Mouse (Mus musculus): ENCODE results near the gene Pdf.
A peak's percentile ranks its signal among the peaks of the same experiment; 100 is the strongest.

The Pdf gene

DNA sequence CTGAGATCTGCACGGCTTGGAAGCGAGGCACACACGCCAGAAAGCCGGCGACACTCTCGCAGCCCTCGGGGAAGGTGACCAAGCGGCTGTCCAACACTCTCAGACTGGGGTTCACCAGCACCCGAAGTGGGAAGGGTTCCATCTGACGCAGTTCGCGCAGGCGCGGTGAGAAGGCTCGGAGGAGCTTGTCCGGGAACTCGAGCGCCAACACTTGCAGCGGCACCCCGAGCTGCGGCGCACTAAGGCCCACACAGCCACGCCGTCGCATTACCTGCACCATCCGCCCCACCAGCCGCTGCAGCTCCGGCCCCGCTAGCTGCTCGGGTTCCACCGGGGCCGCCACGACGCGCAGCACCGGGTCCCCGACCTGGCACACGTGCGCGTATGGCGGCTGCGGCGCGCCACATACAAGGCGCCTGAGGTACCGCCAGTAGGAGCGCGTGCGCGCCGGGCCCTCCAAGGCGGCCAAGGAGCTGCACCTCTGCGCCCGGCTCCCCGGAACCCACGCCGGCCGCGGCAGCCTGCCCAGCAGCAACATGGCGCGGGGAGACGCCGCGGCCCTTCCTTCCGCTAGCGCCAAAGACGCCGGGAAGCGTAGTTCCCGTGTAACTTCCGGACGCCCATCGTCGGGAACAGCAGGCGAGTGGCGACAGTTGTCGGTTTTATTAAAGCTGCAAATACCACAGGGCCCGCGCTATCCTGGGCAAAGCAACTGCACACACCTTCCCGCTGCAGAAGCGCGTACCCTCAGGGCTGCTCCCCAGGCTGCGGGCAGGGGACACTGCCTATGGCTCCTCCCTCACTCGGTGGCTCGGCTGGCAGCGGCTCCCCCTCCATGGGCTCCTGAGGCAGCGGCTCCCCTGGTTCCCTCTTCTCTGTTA, at the start of gene Pdf:
TSS of gene Pdf (minus strand) at position 554 of the 881 bp plus-strand sequence.
- DNase-seq (ENCODE audit: low spot score), result peak; percentile 83

DNA sequence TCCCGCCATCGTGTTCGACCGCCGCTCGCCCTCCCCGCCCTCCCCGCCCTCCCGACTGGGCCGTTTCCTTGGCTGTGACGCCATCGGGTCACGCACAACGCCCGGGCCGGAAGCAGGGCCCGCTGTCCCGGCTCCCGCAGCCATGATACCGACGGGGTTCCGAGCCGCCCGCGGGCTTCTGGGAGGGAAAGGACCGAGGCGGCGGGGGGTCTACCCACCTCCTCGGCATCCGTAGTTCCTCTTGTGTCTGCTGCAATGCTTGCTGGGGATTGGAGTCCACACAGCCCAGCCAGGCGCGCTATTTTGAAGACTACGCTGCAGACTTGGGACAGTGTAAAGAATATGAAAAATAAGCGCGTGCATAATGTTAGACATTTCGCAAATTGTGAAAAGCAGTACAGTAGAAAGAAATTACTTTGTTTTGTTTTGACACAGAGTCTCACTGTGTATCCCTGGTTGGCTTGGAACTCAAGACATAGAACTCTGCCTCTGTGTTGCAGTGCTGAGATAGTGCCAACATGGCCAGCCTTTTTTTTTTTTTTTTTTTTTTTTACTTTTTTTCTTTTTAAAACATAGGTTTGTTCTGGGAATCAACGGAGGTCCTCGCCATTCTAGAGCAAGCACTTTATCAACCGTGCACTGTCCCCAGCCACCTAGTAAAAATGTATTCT, 48.1 kb upstream of the Pdf start, which contains the start of gene Terf2:
TSS of gene Terf2 (minus strand) at position 182 of the 671 bp plus-strand sequence.
- DNase-seq (ENCODE audit: low spot score), result peak; percentile 92

DNA sequence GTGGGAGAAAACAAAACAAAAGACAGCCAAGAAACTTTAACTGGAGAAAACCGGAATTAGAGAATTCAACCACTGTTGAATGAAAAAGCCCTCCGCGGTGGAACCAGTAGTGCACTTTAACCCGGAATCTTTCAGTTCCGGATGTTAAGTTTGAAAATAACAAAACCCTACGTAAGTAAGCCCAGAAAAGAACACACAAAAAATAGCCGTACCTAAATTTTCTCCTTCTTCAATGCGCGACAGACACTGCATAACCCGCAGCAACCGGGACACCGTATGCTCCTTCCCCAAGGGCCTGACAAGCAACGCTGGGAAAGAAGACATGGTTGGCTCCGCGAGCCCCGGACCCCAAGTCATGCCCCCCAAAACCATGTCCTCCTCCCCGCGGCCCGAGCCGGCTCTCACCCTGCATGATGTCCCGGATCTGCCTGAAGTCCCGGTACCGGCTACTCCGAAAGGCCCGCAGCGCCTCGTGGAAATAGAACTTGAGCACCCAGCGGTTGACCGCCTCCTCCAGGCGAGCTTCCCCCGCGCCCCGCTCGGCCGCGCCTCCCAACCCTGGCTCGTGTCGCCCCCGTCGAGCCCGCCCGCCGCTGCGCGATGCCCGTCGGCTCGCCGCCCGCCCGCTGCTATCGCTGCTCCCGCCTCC, 47.4 kb upstream of the Pdf start:
- no peak for DNase-seq (ENCODE audit: low spot score)

DNA sequence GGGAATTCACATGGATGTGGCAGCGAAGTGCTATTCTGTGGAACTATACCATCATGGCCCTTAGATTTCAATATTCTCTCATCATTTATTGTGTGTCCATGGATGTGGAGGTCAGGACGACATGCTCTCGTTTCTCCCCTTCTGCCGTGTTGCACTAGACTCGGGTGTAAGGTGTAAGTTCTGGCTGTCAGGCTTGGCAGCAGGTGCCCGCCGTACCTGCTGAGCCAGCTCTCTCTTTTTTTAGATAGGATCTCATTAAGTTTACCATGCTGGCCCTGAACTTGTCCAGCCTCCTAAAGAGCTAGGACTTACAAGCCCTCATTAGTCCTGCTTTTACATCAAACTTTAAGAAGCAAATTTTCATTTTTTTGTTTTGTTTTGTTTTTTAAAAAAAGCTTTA, 42.1 kb upstream of the Pdf start:
- DNase-seq (ENCODE audit: low spot score), result no peak

DNA sequence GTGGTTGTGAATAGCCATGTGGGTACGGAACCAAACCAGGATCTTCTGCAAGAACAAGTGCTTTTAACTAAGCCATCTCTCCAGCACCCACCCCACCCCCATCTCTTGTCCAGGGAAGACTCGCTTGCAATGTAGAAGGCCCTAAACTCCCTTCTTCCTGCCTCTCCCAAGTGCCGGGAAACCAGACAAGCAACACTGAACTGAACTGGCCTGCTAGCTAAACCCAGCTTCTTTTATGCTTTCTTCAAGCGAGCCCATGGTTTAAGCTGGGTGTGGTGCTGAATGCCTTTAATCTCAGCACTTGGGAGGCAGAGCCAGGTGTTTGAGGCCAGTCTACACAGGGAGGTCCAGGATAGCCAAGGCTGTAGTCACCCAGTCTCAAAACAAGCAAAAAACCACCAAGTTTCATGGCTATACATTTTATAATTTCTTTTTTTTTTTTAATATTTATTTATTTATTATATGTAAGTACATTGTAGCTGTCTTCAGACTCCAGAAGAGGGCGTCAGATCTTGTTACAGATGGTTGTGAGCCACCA, 40.2 kb upstream of the Pdf start:
- DNase-seq (ENCODE audit: low spot score), result no peak

DNA sequence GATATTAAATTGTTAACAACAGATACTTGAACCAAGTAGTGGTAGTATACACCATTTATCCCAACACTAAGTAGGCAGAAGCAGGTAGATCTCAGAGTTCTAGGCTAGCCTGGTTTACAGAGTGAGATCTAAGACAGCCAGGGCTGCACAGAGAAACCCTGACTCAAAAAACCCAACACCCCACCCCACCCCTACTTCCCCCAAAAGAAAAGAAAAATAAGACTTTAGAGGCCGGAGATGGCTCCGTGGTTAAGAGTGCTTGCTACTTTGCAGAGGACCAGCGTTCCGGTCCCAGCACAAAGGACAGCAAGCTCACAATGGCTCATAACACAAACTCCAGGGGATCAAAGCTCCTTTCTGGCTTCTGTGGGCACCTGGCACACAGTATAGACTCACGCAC, 37.6 kb upstream of the Pdf start:
- no peak for DNase-seq (ENCODE audit: low spot score)

DNA sequence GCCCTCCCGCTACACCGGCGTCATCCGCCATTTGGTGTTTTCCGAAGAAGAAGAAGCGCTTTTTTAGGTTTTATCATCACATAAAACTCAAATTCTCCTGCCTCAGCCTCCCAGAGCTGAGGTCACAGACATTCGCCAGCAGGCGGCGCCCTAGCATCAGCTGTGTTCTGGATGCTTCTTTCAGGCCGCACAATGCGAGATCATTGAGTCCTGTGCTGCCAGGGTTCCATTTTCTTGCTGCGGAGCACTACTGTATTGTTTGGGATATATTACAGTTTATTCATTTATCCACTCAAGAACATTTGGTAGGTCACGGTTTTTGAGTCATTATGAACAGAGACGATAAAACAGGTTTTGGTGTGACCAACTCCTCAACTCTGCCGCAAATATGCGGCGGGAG, 36.9 kb upstream of the Pdf start:
- DNase-seq (ENCODE audit: low spot score), result no peak

DNA sequence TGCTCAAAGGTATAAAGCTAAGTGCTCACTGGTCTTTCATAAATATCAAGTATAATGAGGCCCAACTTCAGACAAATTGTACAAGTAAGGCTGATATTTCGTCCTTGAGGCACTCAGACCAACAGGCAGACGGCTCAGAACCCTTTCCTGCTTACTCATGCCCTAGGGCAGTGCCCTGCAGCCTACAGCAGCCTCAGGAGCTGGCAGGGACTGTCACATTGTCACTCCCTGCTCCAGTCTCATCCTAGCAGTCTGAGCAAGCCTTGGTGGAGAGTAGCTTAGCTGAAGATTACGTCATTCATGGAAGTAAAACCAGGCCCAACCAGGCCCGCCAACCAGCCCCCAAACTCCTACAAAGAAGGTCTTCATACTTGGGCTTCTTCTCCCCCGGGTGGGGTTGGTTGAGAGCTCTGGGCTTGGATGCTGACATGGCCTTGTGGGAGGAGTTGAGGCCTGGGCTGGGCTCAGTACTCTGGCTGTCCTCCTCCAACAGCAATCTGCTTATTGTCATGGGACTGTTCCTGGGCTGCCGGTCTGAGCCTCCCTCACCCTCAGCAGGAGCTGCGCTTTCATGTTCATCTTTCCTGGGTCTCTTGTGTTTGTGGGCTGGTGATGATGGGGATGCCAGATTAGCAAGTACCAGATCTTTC, 27.9 kb upstream of the Pdf start:
- no peak for DNase-seq (ENCODE audit: low spot score)

DNA sequence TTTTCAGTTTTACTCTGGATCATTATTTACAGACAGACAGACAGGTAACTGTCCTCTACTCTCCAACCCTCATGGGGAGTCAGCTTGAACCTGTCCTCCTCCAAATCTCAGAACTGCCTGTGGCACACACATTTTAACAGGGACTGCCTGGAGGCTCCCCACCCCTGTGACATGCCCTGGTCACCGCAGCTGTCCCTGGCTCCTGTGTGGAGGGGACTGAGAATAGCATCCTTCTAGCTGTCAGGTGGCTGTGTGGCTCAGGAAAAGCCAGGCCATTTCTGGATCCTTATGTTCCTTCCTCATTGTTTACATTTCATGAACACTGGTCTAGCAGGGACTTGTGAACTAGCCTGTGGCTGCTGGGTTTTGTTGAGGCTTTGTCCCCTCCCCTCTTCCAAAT, 25.7 kb upstream of the Pdf start:
- no peak for DNase-seq (ENCODE audit: low spot score)

DNA sequence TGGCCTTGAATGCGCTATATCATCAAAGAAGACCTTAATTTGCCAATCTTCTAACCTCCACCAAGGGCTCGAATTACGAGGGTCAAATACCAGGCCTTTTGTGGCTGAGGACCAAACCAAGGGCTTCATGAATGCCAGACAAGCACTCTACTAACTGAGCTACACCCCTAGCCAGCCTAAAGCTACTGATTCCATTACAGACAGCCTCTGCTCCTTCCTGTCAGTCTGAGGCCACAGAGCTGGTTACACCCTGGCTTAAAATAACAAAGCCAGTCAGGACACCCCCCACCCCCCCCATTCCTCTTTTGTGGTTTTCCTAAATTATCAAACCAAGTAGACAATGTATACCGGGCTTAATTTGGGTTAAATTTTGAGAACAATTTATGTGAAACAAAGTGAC, 25.3 kb upstream of the Pdf start:
- DNase-seq (ENCODE audit: low spot score), result no peak

DNA sequence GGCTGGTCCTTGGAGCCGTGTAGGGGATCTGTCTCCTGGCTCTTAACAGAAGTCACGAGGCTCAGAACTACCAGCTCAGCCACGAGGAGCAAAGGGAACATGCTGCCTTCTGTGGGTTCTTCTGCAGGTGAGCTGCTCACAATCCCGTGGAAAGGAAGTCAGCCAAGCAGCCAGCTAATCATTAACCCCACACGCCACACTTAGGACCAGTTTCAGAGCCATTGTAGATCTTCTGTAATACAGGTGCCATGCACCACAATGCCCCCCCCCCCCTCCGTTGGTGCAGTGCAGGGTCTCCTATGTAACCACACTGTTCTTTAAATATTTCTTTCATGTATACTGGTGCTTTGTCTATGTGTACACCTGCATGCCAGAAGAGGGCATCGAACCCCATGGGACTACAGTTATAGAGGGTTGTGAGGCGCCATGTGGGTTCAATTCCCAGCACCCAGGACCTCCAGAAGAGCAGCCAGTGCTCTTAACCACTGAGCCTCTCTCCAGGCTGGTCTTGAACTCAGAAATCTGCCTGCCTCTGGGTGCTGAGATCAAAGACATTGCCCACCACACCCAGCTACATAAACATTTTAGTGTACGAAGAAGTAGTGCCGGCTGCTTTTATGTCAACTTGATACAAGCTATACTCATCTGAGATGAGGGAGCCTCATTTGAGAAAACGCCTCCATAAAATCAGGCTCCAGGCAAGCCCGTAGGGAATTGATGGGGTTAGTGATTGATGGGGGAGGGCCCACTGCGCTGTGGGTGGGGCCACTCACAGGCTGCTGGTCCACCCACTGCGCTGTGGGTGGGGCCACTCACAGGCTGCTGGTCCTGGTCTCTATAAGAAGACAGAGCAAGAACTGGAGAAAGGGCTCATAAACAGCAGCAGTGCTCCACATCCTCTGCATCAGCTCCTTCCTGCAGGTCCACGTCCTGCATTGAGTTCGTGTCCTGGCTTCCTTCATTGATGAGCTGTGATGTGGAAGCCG, 17.4 kb upstream of the Pdf start, which contains the start of gene Tmed6:
TSS of gene Tmed6 (minus strand) at position 134 of the 986 bp plus-strand sequence.
- DNase-seq (ENCODE audit: low spot score), result no peak

DNA sequence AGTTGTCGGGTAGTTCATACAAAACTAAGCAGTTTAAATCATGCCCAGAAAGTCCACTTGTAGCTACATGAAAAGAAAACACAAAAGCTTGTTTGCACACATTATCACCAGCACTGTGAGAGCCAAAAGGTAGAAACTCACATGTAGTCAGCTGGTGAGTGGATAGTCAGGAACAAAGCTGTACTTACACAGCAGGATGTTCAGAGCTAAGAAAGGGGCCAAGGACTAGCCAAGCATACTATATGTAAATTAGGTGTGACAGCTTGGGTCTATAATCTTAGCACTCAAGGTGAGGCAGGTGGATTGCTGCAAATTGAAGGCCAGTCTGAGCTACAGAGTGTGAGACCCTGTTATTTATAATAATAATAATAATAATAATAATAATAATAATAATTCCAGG, 14.2 kb upstream of the Pdf start:
- no peak for DNase-seq (ENCODE audit: low spot score)

DNA sequence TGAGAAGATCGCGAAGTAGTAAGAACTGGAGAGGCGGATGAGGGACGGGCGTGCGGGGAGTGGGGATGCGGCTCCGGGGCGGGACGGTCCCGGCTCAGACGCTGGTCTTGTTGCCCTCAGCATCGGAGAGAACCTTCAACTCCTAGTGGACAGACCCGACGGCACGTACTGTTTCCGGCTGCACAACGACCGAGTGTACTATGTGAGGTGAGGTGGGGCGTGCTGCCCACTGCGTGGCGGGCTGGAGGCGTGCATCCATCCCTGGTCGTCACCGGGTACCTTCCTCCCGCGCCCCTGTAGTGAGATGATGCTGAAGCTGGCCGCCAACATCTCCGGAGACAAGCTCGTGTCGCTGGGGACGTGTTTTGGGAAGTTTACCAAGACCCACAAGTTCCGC, 8.6 kb upstream of the Pdf start:
- no peak for DNase-seq (ENCODE audit: low spot score)

DNA sequence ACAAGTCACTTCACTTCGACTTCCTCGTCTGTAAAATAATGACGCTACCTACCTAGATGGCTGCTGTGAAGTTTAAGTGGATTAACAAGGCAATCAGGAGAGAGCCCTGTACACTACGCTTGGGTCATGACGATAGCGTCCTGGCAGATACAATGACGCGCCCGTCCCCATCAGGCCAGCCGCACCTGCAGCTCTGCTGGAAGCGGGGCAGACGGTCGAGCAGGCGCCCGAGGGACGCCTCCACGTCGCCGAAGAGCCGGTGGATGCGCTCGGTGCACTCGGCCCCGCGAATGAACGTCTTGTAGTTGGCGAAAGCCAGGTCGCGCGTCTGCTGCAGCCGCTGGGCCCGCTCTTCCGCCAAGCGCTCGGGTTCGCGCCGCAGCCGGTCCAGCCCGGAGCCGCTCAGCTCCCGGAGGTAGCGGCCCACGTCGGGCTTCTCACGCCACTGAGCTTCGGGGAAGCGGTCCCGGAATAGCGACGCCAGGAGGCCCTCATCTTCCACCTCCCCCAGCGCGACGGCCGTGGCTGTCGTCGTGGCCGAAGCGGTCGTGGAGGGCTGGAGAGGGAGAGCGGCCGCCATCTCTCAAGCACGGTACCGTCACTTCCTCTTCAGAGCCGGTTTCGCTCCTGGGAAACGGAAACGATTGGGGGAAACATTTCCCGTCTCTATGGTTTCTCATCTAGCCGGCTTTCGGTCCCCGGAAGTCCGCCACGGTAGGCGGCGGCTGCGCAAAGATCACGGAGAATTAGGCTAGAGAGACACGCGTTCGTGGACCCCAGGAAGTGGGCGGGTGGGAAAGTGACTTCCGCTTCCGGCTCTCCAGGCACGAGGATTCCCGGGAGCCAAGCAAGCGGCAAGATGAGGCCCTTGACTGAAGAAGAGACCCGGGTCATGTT, 7.9 kb upstream of the Pdf start, which contains the start of the genes Cog8 and Nip7:
TSS of gene Cog8 (minus strand) at position 614 of the 897 bp plus-strand sequence.
TSS of gene Nip7 (plus strand) at position 802 of the 897 bp plus-strand sequence.
- DNase-seq (ENCODE audit: low spot score), result peak; percentile 92

DNA sequence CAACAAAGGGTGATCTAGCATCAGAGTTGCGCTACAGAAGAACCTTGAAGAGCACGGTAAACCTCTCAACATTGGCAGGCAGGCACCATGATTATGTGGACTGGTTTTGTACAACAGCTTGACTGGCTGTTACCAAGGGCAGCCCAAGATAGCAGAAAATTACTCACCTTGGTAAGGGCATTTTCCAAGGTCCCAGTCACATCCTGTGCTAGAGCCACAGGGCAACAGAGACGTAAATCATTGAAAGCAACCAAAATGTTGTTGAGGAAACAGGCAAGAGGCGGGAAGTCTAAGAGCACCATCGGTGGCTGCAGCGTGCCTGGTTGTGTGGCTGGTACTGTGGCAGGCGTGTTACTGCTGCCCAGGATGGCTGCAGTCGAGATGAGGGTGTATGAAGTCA, 3.6 kb upstream of the Pdf start:
- no peak for DNase-seq (ENCODE audit: low spot score)

DNA sequence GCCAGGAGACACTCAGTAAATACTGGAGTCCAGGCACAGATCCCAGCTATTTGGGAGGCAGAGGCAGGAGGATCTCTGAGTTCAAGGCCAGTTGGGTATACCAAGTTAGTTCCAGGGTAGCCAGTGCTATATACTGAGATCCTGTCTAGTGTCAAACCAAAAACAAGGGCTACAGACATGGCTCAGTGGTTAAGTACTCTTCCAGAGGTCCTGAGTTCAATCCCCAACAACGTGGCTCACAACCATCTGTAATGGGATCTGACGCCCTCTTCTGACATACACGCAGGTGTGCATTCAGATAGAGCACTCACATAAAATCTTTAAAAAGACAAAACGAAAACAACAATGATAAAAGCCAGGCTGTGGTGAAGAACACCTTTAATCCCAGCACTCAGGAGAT, 1.1 kb upstream of the Pdf start:
- DNase-seq (ENCODE audit: low spot score), result no peak

DNA sequence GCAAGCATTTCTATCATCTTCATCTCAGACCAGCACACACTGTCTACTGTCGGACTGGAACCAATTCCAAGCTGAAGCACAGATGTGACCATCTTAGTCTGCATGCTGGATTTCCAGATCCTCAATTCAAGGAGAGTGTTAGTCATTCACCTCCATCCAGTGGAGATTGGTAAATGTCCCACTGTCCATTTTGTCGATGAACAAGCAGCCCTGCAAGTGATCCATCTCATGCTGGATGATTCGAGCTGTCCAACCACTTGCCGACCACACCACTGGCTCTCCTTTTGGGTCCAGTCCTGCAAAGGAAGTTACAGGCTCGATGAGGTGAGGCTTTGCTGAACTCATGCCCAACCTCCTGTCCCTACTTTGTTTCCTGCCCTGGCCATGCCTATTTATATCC, 1.4 kb downstream of the Pdf start:
- no peak for DNase-seq (ENCODE audit: low spot score)

DNA sequence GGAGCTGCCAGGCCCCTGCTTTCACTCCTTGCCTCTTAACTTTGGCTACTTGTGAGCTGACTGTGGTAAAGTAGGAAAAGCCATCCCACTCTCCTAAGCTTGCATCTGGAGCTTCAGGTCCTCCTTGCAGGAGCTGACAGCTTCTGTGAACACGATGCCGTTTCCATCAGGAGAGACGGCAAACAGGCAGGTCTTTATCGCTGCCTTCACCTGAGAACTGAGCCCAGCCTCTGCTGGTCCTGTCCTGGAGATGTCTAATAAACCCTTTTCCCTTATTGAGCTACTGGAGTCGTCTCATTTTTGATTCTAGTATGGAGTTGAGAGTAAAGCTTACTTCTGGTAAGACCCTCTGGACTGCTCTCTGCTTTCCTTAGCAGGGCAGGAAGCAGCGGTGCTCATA, 2.9 kb downstream of the Pdf start:
- no peak for DNase-seq (ENCODE audit: low spot score)

DNA sequence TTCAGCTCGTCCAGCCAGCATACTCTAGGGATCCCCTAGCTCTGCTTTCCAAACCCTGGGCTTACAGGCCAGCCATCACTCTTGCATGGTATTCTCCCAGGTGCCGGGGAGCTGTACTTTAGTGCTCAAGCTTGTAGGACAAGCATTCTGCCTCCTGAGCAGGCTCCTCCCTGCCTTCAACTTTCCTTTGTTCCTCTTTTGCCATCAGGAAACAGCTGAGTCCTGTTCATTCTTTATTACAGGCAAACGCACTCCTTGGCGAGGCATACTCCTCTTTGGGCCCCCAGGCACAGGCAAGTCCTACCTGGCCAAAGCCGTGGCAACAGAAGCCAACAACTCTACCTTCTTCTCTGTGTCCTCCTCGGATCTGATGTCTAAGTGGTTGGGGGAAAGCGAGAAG, 7.8 kb downstream of the Pdf start:
- no peak for DNase-seq (ENCODE audit: low spot score)

DNA sequence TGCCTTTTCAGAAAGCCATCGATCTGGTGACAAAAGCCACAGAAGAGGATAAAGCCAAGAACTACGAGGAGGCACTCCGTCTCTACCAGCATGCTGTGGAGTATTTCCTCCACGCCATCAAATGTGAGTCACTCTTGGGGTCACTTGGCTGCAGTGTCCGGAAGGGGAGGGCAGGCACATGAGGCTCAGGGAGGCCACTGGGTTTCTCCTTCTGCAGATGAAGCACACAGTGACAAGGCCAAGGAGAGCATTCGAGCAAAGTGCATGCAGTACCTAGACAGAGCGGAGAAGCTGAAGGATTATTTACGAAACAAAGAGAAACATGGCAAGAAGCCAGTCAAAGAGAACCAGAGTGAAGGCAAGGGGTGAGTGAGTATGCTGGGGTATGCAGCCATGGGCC, 11.8 kb downstream of the Pdf start:
- DNase-seq (ENCODE audit: low spot score), result no peak

All from testis, postnatal 10 days (tissue).